Mouse (Mus musculus): ENCODE results near the gene Tspear.

- TF ChIP-seq CTCF (IDR thresholded peaks at IDR 0.05; ENCODE audit: control insufficient read depth, insufficient read depth, insufficient replicate concordance, low read depth, low read length) = no peak
- TF ChIP-seq POLR2A (IDR thresholded peaks at IDR 0.05; ENCODE audit: control insufficient read depth, low read depth, low read length) = no peak
Observed at GRCm38 (mm10) chr10:77709831-77710230, 23.5 kb downstream of the Tspear start.

All from testis, adult 2 months (tissue).